Mouse (Mus musculus): ENCODE results near the gene Prss57.

Prss57 gene

GRCm38 (mm10) chr10:79755854-79756253 lies 34.9 kb downstream of the Prss57 start:
- DNase-seq (ENCODE audit: low read depth) = no peak

DNA sequence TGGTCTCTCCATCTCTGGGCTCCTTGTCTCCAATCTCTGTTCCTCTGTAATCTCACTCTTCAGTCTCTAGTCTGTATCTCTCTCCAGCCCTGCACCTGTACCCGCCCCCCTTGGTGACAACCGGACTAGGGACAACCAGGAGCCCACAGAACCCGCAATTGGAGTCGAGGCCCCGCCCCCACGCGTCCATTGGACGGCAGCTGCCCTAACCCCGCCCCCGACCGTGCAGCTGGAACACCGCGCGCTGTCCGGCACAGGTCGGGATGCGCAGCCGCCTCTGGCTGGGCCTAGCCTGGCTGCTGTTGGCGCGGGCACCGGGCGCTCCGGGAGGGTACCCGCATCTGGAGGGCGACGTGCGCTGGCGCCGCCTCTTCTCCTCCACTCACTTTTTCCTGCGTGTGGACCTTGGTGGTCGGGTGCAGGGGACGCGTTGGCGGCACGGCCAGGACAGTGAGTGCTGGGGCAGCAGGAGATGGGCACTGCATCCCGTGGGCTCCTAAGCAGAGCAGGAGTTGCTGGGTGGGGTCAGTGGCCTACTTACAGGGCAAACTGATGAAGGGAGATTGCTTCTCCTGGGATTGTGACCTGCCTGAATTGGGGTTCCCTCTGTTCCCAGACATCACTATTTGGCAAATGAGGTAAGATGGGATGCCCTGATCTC lies 35.8 kb downstream of the Prss57 start, which contains the start of gene Fgf22:
Gene Fgf22, plus strand, starts transcription at position 221 of the 661 bp plus-strand sequence.
- DNase-seq (ENCODE audit: low read depth) = no peak

GRCm38 (mm10) chr10:79748496-79748895 lies 42.3 kb downstream of the Prss57 start:
- no peak for DNase-seq (ENCODE audit: low read depth)

- no peak for DNase-seq (ENCODE audit: low read depth)
These were observed 44.0 kb downstream of the Prss57 start for GRCm38 (mm10) chr10:79746774-79747151.

DNA sequence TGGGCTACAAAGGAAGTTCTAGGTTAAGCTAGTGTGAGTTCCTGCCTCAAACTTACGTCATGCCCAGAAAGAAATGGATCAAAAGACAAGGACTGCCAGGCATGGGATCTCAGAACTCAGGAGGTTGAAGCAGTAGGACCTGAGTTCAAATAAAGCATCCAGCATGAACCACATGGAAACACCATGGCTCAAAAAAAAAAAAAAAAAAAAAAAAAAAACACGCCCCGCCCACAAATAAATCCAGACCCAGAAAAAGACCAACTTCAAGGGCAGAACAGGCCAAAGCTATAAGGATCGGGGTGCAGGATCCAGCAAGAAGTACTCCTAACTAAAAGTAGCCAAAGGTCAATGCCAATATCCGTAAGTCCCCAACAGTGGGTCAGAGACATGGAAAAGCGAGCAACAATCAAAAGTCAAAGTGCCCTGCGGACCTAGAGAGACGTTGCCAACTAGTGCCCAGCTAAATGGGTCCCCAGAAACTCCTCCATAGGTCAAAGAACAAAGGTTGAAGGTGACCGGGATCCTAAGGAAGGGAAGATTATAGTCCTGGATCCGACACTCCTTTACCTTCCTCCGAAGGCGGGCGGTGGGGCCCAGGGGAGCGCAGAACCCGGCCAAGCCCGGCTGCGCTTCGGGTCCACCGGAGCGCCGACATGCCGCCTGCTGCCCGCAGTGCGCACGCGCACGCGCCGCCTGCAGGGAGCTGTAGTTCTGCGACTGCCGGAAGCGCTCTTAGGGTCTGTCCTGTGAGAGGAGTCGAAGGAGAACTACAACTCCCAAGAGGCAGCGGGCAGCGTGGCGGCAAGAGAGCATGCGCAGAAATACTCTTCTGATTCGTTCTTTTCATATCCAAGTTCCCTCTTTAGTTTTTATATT lies 44.6 kb downstream of the Prss57 start, which contains the start of gene Polrmt:
Gene Polrmt, minus strand, starts transcription at position 684 of the 876 bp plus-strand sequence.
- peak; percentile 94 for DNase-seq (ENCODE audit: low read depth)

DNA sequence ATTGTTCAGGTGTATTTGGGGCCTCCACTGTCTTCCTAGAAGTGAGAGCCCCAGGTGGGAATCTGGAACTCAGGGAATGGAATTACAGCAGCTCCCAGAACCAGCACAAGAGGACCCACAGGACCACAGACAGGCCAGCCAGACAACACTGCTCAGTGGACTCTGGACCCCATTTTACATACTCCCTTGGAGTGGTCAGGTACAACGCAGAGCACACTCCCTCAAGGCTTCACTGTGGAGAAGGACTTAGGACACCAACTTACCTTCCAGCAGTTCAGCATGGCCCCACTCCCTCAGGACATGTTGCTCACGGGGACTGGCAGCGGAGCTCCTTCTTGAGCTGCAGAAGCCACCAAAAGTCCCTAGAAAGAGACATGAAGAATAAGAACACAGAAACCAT lies 45.4 kb downstream of the Prss57 start:
- no peak for DNase-seq (ENCODE audit: low read depth)

DNA sequence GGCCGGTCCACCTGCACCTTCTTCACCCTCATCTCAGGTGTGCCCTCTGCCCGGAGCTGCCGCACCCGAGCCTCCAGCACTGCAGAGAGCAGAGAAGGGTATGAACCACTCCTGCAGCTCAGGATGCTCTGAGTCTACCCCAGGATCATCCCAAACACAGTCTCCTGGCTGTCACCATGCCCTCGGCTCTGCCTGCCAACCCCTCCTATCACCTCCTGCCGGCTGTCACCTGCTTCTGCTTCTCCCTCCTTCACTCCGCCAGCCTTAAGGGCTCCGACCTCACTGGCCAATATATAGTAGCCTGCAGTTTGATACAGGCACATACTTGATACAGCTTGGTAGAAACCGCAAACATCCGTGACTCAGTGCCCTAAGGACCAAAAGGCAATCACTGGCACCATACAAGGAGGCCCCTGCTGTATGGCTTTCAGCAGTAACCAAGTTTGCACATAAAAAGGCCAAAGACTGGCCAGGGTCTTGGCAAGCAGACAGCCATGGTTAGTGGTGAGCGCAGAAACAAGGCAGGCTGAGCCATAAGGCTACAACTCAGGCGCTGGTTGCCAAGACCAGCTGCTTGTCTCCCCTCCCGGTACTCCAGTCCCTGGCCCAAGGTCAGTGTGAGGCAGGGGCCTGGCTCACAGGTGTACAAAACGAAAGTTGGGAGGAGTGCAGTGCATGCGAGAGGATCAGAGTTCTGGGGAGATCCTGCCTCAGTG lies 47.0 kb downstream of the Prss57 start:
- no peak for DNase-seq (ENCODE audit: low read depth)

GRCm38 (mm10) chr10:79743161-79743560 lies 47.6 kb downstream of the Prss57 start:
- no peak for DNase-seq (ENCODE audit: low read depth)

DNA sequence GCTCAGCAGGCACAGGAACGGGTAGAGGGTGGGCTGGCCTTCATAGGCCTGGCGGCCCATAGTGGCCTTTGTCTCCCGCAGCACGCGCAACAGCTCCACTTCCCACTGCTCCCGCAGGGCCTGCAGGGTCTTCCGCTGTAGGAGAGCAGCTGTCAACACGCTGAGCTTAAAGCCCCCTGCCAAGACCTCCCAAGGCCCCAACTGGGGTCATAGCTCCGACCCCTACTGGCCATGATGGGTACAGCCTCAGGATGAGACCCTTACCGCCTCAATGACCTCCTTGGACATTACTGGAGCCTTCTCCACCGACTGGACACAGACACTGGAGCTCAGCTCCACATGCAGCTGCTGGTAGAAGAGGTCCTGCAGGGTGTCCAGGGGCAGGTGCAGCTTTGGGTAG lies 49.9 kb downstream of the Prss57 start:
- DNase-seq (ENCODE audit: low read depth) = no peak

DNA sequence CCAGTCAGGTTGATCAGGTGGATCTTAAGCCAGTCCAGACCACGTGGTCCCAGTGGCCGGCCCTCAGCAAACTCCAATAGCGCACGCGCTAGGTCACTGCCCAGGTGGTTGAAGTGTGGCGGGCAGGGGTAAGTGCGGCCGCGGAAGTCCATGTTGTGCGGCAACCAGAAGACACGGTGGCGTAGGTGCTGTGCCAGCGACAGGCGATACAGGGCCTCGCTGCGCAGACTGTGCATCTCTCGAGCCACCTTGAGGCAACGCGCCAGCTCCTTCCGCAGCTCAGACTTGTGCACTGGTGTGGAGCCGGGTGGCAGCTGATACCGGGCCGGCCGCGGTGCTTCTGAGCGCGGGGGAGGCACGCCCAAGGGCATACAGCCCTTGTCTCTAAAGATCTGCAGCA lies 51.5 kb downstream of the Prss57 start:
- DNase-seq (ENCODE audit: low read depth) = no peak

DNA sequence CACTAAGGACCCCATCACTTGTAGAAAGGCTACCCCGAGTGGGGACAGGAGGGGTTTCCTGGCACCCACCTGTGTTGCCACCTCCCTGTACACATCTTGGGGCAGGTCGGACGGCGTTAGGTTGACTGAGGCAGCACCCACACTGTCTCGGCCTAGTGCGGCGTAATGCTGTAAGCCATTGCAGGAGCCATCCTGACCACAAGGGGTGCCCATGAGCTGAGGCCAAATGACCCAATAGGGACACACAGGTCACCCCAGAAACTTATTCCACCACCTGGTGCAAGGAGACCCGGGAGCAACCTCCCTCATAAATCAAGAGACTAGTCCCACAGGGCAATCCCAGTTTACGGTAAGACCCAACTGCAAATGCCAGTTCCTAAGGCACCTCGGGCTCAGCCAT lies 52.5 kb downstream of the Prss57 start:
- DNase-seq (ENCODE audit: low read depth) = no peak

GRCm38 (mm10) chr10:79736706-79737105 lies 54.1 kb downstream of the Prss57 start:
- no peak for DNase-seq (ENCODE audit: low read depth)

GRCm38 (mm10) chr10:79735361-79735760 lies 55.4 kb downstream of the Prss57 start:
- no peak for DNase-seq (ENCODE audit: low read depth)

GRCm38 (mm10) chr10:79733847-79734246 lies 56.9 kb downstream of the Prss57 start:
- no peak for DNase-seq (ENCODE audit: low read depth)

DNA sequence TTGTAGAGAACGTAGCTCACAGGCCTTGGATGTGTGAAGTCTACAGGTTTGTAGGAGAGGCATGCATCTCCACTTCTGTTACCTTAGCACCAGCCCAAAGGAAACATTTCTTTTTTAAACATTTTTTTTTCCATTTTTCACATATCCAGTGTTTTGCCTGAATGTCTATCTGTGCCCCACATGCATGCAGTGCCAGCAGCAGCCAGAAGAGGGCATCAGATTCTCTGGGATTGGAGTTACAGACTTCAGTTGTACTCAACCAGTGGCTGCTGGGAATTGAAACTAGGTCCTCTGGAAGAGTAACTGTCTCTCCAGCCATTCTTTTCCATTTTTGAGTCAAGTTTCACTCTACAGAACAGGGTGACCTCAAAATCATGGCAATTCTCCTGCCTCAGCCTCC lies 58.3 kb downstream of the Prss57 start:
- no peak for DNase-seq (ENCODE audit: low read depth)
